Mouse (Mus musculus) E14TG2a.4 (cell line): ENCODE measurements at regions not wholly inside any gene's neighbourhood (a gene's known extent, or its start where the extent isn't known, plus 50 kb on each side); places are given as distances from the start of the nearest gene placed in this dataset.

Source experiments
- CTCF ChIP-seq: conservative IDR thresholded peaks from 2 replicates; pipeline ENCODE4 v1.5.1; 2014; ENCODE audit warnings: low read length
- NANOG ChIP-seq: IDR thresholded peaks from 2 replicates; pipeline ENCODE4 v1.6.1; 2014; ENCODE audit warnings: borderline replicate concordance, low read length, mixed read lengths
- POU5F1 ChIP-seq: IDR thresholded peaks from 2 replicates; pipeline ENCODE4 v1.6.1; 2014; ENCODE audit warnings: low read length, borderline replicate concordance

DNA sequence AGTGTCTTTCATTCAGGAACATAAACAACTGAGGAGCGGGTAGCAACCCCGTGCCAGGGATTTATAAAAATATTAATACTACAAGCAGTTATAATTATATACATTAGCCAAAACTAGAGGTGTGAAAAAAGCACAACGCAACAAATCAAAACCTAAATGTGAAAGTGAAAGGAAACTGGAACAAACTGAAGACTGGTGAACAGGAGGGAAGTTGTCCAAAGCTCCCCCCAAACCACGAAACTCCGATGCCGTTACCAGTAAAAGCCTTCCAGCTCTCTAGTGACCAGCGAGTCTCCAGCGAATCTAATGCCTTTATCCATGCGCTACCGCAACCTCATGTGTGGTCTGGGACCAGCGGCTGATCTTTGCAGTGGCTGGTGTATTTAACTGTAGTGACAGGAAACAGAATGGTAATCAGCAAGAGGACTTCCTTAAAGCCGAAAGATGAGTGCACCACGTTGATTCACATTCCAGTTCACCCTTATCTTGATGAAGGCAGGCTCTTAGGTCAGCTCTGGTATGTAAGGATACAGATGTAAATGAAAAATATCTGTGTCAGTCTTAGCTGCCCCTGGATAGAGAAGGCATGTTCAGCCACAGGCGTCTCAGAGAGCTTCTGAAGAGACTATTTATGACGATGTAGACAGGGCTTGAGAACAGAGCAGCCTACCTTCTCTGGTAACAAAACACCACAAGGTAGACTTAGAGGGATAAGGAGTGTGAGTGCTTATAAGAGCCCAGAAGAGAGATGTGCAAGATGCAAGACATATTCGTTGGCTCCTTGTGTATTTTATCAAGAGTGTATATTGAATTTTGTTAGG lies 394.0 kb downstream of the Gpat3 start:
- TF ChIP-seq CTCF: no peak
- TF ChIP-seq NANOG: no peak
- TF ChIP-seq POU5F1: no peak
